Mouse (Mus musculus): ENCODE data around the gene Bsn. TPM values are rescaled to one million over a fixed set of nuclear protein-coding genes. Genes with fewer than 3 reads are reported as not detected.

Bsn gene
- polyA plus RNA-seq (2015; fragmentation: Nextera tagmentation; extraction: Ambion mirVana), result 0.76 and 1.3 TPM in 2 replicates

DNA sequence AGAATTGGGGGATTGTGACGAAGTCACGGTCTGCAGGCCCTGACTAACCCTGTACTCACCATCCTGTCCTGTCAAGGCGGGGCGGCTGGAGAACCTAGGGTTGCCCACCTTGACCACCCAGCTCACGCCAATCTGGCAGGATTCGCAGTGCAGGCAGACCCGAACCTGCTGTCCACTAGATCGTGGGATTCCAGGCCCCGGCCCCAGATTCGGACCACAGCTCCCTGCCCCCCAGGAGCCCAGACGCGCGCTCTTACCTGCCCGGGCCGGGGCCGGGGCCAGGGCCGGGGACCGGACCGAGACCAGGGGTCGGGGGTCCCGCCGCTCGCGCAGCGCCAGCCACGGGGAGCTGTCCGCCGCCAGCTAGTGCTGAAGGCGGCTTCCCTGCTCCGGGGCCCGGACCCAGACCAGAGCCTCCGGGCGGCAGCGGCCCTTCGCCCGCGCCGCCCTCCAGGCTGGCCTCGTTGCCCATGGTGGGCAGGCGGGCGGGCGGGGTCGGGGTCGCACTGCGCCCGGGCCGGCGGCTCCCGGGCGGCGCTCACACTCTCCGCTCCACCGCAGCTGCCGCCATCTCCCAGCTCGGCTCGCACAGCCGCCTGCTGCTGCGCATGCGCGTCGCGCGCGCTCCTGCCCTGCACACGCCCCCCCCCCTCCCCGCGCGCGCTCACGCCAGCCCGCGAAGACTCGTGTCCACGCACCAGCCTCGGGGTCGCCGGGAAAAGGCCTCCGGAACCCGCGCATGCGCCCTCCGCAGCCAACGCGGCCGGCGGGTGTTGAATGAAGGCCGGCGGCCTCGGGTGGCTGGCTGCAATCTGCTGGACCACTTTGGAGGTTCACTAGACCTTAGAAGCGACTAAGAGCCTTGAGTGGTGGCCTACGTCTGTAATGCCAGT lies at the start of gene Bsn:
TSS of gene Bsn (minus strand) at position 598 of the 893 bp plus-strand sequence.

GRCm38 (mm10) chr9:108094184-108094941 lies 95.8 kb downstream of the Bsn start, which contains the start of gene Apeh:
Gene Apeh (minus strand): TSS chr9:108094606.

DNA sequence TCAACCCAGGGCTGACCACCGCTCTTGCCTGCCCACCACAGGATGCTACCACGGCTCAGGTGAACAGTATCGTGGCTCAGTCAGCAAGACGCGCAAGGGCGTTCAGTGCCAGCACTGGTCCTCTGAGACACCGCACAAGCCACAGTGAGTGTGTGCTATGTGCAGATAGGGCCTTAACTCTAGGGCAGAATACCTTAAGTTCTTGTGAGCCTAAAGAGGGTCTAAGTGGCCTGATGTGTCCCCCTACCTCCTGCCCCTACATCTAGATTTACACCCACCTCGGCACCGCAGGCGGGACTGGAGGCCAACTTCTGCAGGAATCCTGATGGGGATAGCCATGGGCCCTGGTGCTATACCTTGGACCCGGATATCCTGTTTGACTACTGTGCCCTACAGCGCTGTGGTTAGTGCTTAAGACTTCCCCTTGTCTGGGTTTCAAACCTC lies 107.2 kb downstream of the Bsn start, which contains the start of gene Rnf123:
TSS of gene Rnf123 (minus strand) at position 359 of the 444 bp plus-strand sequence.

DNA sequence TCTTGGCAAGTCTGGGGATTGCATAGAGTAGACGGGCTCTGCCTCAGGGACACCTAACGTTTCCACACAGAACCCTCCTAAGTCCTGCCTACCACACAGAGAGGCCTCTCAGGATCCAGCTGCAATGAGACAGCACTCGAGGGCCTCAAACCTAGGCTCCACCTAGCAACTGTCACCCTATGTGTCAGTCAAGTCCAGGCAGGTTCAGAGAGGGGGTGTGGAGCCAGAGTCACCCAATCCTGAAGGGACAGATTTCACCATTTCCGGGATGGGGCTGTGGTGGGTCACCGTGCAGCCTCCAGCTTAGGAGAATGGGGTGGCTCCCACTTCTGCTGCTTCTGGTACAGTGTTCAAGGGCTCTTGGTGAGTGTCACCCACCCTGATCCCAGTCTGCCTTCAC lies 110.0 kb downstream of the Bsn start, which contains the start of gene Mst1:
TSS of gene Mst1 (plus strand) at position 269 of the 400 bp plus-strand sequence.

GRCm38 (mm10) chr9:108052885-108053664 lies 137.1 kb downstream of the Bsn start, which contains the start of gene Amigo3:
Gene Amigo3 (plus strand): TSS chr9:108053159.

DNA sequence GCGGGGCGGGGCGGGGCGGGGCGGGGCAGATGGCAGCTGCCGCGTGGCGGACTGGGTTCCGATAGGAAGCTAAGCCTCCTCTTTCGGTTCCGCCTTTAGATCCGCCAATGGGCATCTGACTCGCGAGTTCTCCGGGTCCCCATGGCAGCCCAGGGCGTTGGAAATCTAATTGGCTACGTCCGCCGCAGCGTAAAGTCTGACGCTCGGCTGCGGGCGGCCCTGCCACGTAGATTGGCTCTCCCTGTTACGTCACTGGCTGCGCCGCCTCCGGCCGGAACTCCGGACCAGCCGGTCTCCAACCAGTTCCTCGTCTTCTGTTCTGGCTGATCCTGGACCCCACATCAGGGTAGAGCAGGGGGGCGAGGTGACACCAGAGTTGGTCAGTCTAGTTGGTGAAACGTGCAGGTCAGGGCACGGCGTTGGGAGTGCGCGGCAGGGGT lies 141.1 kb downstream of the Bsn start, which contains the start of gene Gmppb:
TSS of gene Gmppb (plus strand) at position 227 of the 440 bp plus-strand sequence.

Small RNA genes within 50 kb of the gene (microRNA-seq; reads per million reads assigned to microRNA genes)
- gene Gm47303 (ENCODE audit: borderline replicate concordance, insufficient number of aligned reads) (not detected), gene Mir7088 (ENCODE audit: borderline replicate concordance, insufficient number of aligned reads) (not detected)

Other genes starting within 250 kb of the Bsn start
- 10.0 and 11.1 TPM in 2 replicates for gene Traip, start 240.2 kb downstream of the Bsn start, polyA plus RNA-seq (2015; fragmentation: Nextera tagmentation; extraction: Ambion mirVana)
- 30.4 and 55.9 TPM in 2 replicates for gene Uba7, start 214.9 kb downstream of the Bsn start, polyA plus RNA-seq (2015; fragmentation: Nextera tagmentation; extraction: Ambion mirVana)
- gene Gm20661, start 207.3 kb downstream of the Bsn start, polyA plus RNA-seq (2015; fragmentation: Nextera tagmentation; extraction: Ambion mirVana), result 0.66 and 0.84 TPM in 2 replicates
- gene Inka1, start 204.5 kb downstream of the Bsn start, polyA plus RNA-seq (2015; fragmentation: Nextera tagmentation; extraction: Ambion mirVana), result 36.0 and 45.0 TPM in 2 replicates
- gene Cdhr4, start 197.9 kb downstream of the Bsn start, polyA plus RNA-seq (2015; fragmentation: Nextera tagmentation; extraction: Ambion mirVana), result 1.8 and 2.6 TPM in 2 replicates
- 0.73 TPM in 1 of 2 replicates, not detected in the other for gene Gm20662, start 194.0 kb downstream of the Bsn start, polyA plus RNA-seq (2015; fragmentation: Nextera tagmentation; extraction: Ambion mirVana)
- 45.9 and 52.5 TPM in 2 replicates for gene Ip6k1, start 187.9 kb downstream of the Bsn start, polyA plus RNA-seq (2015; fragmentation: Nextera tagmentation; extraction: Ambion mirVana)
- 17.3 and 23.9 TPM in 2 replicates for gene Gmppb, start 141.1 kb downstream of the Bsn start, polyA plus RNA-seq (2015; fragmentation: Nextera tagmentation; extraction: Ambion mirVana)
- gene Amigo3, start 137.2 kb downstream of the Bsn start, polyA plus RNA-seq (2015; fragmentation: Nextera tagmentation; extraction: Ambion mirVana), result 1.7 and 2.4 TPM in 2 replicates
- gene Mst1, start 109.9 kb downstream of the Bsn start, polyA plus RNA-seq (2015; fragmentation: Nextera tagmentation; extraction: Ambion mirVana), result 2.1 and 2.7 TPM in 2 replicates
- gene Rnf123, start 107.0 kb downstream of the Bsn start, polyA plus RNA-seq (2015; fragmentation: Nextera tagmentation; extraction: Ambion mirVana), result 16.6 and 22.3 TPM in 2 replicates
- 43.5 and 58.7 TPM in 2 replicates for gene Apeh, start 95.8 kb downstream of the Bsn start, polyA plus RNA-seq (2015; fragmentation: Nextera tagmentation; extraction: Ambion mirVana)
- 72.2 and 83.2 TPM in 2 replicates for gene Dag1, start 73.6 kb upstream of the Bsn start, polyA plus RNA-seq (2015; fragmentation: Nextera tagmentation; extraction: Ambion mirVana)
- 33.2 and 37.4 TPM in 2 replicates for gene Nicn1, start 100.0 kb upstream of the Bsn start, polyA plus RNA-seq (2015; fragmentation: Nextera tagmentation; extraction: Ambion mirVana)
- gene Amt, start 106.5 kb upstream of the Bsn start, polyA plus RNA-seq (2015; fragmentation: Nextera tagmentation; extraction: Ambion mirVana), result 6.1 and 6.2 TPM in 2 replicates
- gene Rhoa, start 115.7 kb upstream of the Bsn start, polyA plus RNA-seq (2015; fragmentation: Nextera tagmentation; extraction: Ambion mirVana), result 326 and 429 TPM in 2 replicates
- 62.1 and 73.8 TPM in 2 replicates for gene Tcta, start 115.8 kb upstream of the Bsn start, polyA plus RNA-seq (2015; fragmentation: Nextera tagmentation; extraction: Ambion mirVana)
- gene Gpx1, start 148.5 kb upstream of the Bsn start, polyA plus RNA-seq (2015; fragmentation: Nextera tagmentation; extraction: Ambion mirVana), result 1,366 and 1,515 TPM in 2 replicates
- gene Usp4, start 157.5 kb upstream of the Bsn start, polyA plus RNA-seq (2015; fragmentation: Nextera tagmentation; extraction: Ambion mirVana), result 44.6 and 58.2 TPM in 2 replicates
- gene 1700102P08Rik, start 202.4 kb upstream of the Bsn start, polyA plus RNA-seq (2015; fragmentation: Nextera tagmentation; extraction: Ambion mirVana), result 0.16 TPM in 1 of 2 replicates, not detected in the other
- 0.86 and 2.0 TPM in 2 replicates for gene Ccdc36, start 238.1 kb upstream of the Bsn start, polyA plus RNA-seq (2015; fragmentation: Nextera tagmentation; extraction: Ambion mirVana)
- gene BC048562, start 246.1 kb upstream of the Bsn start, polyA plus RNA-seq (2015; fragmentation: Nextera tagmentation; extraction: Ambion mirVana), result not detected in 2 replicates

All from adrenal gland, postnatal 0 days (tissue).